Mouse (Mus musculus) midbrain, postnatal 0 days (tissue): ENCODE results near the gene Psmc6. TPM values are rescaled to one million over a fixed set of nuclear protein-coding genes. Genes with fewer than 3 reads are reported as not detected.
A peak's percentile ranks its signal among the peaks of the same experiment; 100 is the strongest.

Source experiments
- ATAC-seq: fragments of 200-750 bp; cut with Nextera tagmentation; 2 replicates; pipeline ENCODE4 v1.8.0; 2017; ENCODE audit warnings: moderate number of reproducible peaks, mild to moderate bottlenecking, moderate TSS enrichment, moderate library complexity; ENCODE audit not compliant: low FRiP score
- DNase-seq: peaks from one replicate; pipeline ENCODE4 v3.0.0-alpha.2; 2015; ENCODE audit warnings: low spot score
- H3K27ac ChIP-seq: fragments of 300-500 bp; sonication (generic); 2 replicates; pipeline ENCODE4 v1.5.1; 2014; ENCODE audit warnings: low read depth, mild to moderate bottlenecking, low read length, mixed read lengths
- H3K27me3 ChIP-seq: fragments of 300-500 bp; sonication (generic); 2 replicates; pipeline ENCODE4 v1.6.1; 2014; ENCODE audit warnings: low read length, control low read depth, mixed read lengths; ENCODE audit not compliant: insufficient read depth
- H3K36me3 ChIP-seq: fragments of 300-500 bp; sonication (generic); 2 replicates; pipeline ENCODE4 v1.6.1; 2014; ENCODE audit warnings: low read length, control low read depth, mixed read lengths; ENCODE audit not compliant: insufficient read depth
- H3K4me1 ChIP-seq: fragments of 300-500 bp; sonication (generic); 2 replicates; pipeline ENCODE4 v1.6.1; 2014; ENCODE audit warnings: mild to moderate bottlenecking, control low read depth, antibody characterized with exemption, low read length, mixed read lengths; ENCODE audit not compliant: insufficient read depth
- H3K4me2 ChIP-seq: fragments of 300-500 bp; sonication (generic); 2 replicates; pipeline ENCODE4 v1.6.1; 2014; ENCODE audit warnings: low read depth, mild to moderate bottlenecking, low read length, mixed read lengths; ENCODE audit not compliant: poor library complexity, severe bottlenecking
- H3K4me3 ChIP-seq: fragments of 300-500 bp; sonication (generic); 2 replicates; pipeline ENCODE4 v1.5.1; 2014; ENCODE audit warnings: low read depth, mild to moderate bottlenecking, low read length, moderate library complexity
- H3K9ac ChIP-seq: fragments of 300-500 bp; sonication (generic); replicated peaks from 2 replicates; pipeline ENCODE4 v1.6.1; 2014; ENCODE audit warnings: mild to moderate bottlenecking, low read length, moderate library complexity, mixed read lengths; ENCODE audit not compliant: poor library complexity, severe bottlenecking
- H3K9me3 ChIP-seq: fragments of 300-500 bp; sonication (generic); 2 replicates; pipeline ENCODE4 v1.6.1; 2016; ENCODE audit warnings: low read length, control low read depth
- CTCF ChIP-seq: IDR thresholded peaks from 2 replicates; pipeline ENCODE4 v1.5.1; 2016; ENCODE audit warnings: antibody characterized with exemption, mild to moderate bottlenecking
- WGBS: fragments of 180-500 bp; shearing (Covaris S2); extraction: QIAGEN DNeasy Blood & Tissue Kit; methylation state at CpG from one replicate; pipeline ENCODE4 v1.1.7; 2014; 5-methylcytosine and 5-hydroxymethylcytosine counted together
- polyA plus RNA-seq: library from polyadenylated mRNA; unstranded; fragments of >200 nt; fragmentation: Nextera tagmentation; extraction: Ambion mirVana; gene quantifications from 2 replicates; pipeline ENCODE4 v1.2.1, GENCODE M21; 2015
- total RNA-seq: library from RNA; depleted of rRNA; stranded (reverse); fragments of >200 nt; gene quantifications from 2 replicates; pipeline ENCODE4 v1.2.3, GENCODE M21; 2014; rRNA removed

Psmc6 gene
- total RNA-seq = 105 and 128 TPM in 2 replicates
- polyA plus RNA-seq = 136 and 139 TPM in 2 replicates

DNA sequence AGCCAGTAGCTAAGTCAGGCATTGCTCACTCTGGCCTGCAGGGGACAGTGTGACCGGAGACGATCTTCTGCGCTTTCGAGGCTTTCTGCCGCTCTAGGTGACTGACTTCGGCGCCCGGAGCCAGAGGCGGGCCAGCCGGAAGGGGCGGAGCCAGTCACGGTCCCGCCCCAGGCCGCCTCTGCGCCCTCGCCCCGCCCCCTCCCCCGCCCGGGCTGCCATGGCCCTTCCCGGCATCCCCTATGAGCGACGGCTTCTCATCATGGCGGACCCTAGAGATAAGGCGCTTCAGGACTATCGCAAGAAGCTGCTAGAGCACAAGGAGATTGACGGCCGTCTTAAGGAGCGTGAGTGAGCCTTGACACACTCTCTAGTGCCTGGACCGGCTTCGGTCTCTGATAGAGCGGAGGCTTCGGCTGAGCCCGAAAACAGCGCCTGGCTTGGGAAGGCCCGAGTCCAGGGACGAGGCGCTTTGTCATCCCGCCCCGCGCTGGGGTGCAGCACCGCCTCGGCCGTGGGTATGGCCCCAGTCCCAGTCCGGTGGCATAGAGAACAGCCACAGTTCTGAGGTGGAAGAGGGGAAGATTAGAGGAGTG lies at the start of gene Psmc6:
Gene Psmc6, plus strand, starts transcription at position 200 of the 593 bp plus-strand sequence.
- H3K27me3 ChIP-seq = no peaks in the 10 kb centered on the region
- peak within 1 kb of the TSS; percentile 92 for H3K9ac ChIP-seq
- peak within 1 kb of the TSS; percentile 88 for H3K27ac ChIP-seq
- H3K9me3 ChIP-seq = no peaks in the 10 kb centered on the region
- H3K36me3 ChIP-seq = peaks cover 7% of the 10 kb centered on the region; the same call in 1 of the 2 replicates
- peak within 1 kb of the TSS; percentile 99 for H3K4me3 ChIP-seq
- TF ChIP-seq CTCF = peak; percentile 95
- no peaks in the 10 kb centered on the region for H3K4me1 ChIP-seq
- WGBS = under 1% methylated on average over 41 of the region's 44 CpGs
- DNase-seq (peak; percentile 97), ATAC-seq (peak; percentile 98)
- peak within 1 kb of the TSS; percentile 61 for H3K4me2 ChIP-seq

DNA sequence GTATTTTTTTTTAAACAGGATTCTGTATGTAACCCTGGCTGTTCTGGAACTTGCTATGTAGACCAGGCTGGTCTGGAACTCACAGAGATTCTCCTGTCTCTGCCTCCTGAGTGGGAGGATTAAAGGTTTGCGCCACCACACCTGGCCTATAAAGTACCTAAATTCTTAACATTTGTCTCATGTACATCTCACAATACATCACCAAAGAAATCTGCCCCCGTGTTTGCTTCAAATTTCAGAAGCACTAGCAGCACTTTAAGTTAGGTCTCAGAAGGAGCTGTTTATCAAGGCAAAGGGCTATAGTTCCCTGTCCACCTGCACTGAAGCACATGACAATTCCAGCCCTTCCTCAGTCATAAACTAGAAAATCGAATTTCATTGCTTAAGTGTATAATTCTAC lies 47.5 kb upstream of the Psmc6 start:
- no peaks in the 10 kb centered on the region for H3K9me3 ChIP-seq
- H3K4me1 ChIP-seq = no peaks in the 10 kb centered on the region
- H3K27me3 ChIP-seq = no peaks in the 10 kb centered on the region
- DNase-seq = no peak
- H3K36me3 ChIP-seq = peaks cover 21% of the 10 kb centered on the region
- no peak for TF ChIP-seq CTCF
- WGBS = 90% methylated on average over 3 of the region's 3 CpGs
- no peak for ATAC-seq
- H3K27ac ChIP-seq = no peak overlapping the region
- H3K9ac ChIP-seq = no peak overlapping the region
- H3K4me2 ChIP-seq = no peak overlapping the region
- H3K4me3 ChIP-seq = no peak overlapping the region

DNA sequence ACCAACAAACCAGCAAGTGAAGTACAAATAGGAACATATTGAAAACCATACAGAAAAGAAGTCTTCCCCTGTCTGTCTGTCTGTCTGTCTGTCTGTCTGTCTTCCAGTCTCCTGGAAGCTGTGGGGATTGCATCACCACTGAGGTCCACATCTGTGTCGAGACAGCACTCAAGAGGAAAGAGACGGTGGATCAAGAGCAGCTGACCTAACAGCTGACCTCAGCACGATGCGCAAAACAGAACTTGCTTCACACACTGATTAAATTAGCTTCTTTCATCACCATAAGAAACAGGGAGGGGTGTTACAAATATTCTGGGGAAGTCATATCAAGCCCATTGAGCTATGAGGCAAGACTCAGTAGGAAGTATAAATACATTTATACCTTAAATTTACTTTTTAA lies 38.0 kb upstream of the Psmc6 start:
- Histone ChIP-seq H3K27me3 (no peaks in the 10 kb centered on the region), H3K9me3 (no peaks in the 10 kb centered on the region), H3K4me2 (no peak overlapping the region), H3K4me3 (no peak overlapping the region), H3K4me1 (no peaks in the 10 kb centered on the region), H3K27ac (no peak overlapping the region), H3K36me3 (peaks cover 21% of the 10 kb centered on the region), H3K9ac (no peak overlapping the region)
- DNase-seq (no peak), ATAC-seq (no peak)
- no peak for TF ChIP-seq CTCF
- 92% methylated on average over 4 of the region's 4 CpGs for WGBS

DNA sequence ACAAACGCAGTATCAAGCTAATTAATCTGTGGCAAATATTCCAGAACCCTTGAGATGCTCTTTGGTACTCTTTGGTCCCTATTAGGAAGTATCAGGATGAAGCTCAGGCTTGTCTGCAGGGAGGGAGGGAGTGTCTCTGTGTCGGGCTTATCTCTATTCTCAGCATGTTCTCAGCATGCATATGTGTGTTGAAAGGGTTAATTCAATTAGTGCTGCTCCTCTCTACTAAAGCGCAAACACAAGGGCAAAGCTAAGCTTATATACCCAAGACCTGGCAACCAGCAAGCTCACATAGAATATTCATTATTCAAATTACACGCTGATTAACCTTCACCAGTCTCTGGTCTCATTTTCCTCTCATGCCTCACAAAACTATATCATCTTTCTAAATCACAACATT lies 25.6 kb upstream of the Psmc6 start:
- TF ChIP-seq CTCF = no peak
- H3K4me1 ChIP-seq = no peaks in the 10 kb centered on the region
- H3K4me2 ChIP-seq = no peak overlapping the region
- peaks cover 19% of the 10 kb centered on the region; the same call in 1 of the 2 replicates for H3K36me3 ChIP-seq
- ATAC-seq (no peak), DNase-seq (no peak)
- H3K27ac ChIP-seq = no peak overlapping the region
- no peaks in the 10 kb centered on the region for H3K9me3 ChIP-seq
- 27% methylated on average over 4 of the region's 4 CpGs for WGBS
- no peaks in the 10 kb centered on the region for H3K27me3 ChIP-seq
- H3K9ac ChIP-seq = no peak overlapping the region
- H3K4me3 ChIP-seq = no peak overlapping the region

DNA sequence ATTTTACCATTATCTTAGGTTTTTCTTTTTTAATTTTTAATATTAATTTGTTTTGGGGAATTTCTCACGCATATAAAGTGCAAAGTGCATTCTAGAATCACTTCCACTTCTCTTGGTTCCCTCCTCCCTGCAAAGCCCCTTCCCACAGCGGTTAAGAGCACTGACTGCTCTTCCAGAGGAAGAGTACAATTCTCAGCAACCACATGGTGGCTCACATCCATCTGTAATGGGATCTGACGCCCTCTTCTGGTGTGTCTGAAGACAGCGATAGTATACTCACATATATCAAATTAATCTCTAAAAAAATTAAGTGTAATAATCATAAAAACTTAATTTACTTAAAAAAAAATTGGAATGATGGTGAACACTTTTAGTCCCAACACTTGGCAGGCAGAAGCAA lies 25.2 kb upstream of the Psmc6 start:
- Histone ChIP-seq H3K36me3 (peaks cover 14% of the 10 kb centered on the region; the same call in 1 of the 2 replicates), H3K4me1 (no peaks in the 10 kb centered on the region), H3K9ac (no peak overlapping the region), H3K27me3 (no peaks in the 10 kb centered on the region), H3K4me3 (no peak overlapping the region), H3K27ac (no peak overlapping the region), H3K9me3 (no peaks in the 10 kb centered on the region), H3K4me2 (no peak overlapping the region)
- ATAC-seq (no peak), DNase-seq (no peak)
- WGBS = 53% methylated on average over 4 of the region's 4 CpGs
- peak; percentile 45 for TF ChIP-seq CTCF

DNA sequence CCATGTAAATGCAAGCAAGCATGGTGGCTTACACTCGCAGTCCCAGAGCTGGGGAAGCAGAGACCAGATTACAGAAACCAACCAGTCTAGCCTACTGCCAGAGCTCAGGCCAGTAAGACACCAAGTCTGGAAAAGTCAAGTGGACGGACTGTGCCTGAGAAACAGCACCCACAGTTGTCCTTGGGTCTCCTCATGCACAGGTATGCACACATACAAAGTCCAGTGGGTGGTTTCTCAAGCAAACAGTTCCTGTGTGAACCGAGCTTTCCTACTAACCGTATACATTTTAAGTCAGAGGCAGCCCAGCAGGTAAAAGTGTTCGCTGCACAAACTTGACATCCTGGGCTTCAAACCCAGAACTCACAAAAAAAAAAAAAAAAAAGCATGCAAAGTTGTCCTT lies 23.7 kb upstream of the Psmc6 start:
- no peak overlapping the region for H3K9ac ChIP-seq
- 97% methylated on average over 5 of the region's 5 CpGs for WGBS
- no peak overlapping the region for H3K27ac ChIP-seq
- DNase-seq = no peak
- H3K36me3 ChIP-seq = peaks cover 10% of the 10 kb centered on the region; the same call in 1 of the 2 replicates
- H3K4me1 ChIP-seq = no peaks in the 10 kb centered on the region
- no peak for ATAC-seq
- H3K9me3 ChIP-seq = no peaks in the 10 kb centered on the region
- TF ChIP-seq CTCF = no peak
- no peak overlapping the region for H3K4me2 ChIP-seq
- H3K27me3 ChIP-seq = no peaks in the 10 kb centered on the region
- H3K4me3 ChIP-seq = no peak overlapping the region
